Mouse (Mus musculus): ENCODE results near the gene March10.

GRCm38 (mm10) chr11:105315296-105315695 is 141.2 kb downstream of the March10 start:
- TF ChIP-seq POLR2A (IDR thresholded peaks at IDR 0.05; ENCODE audit: insufficient read depth, low read length) (no peak), CTCF (IDR thresholded peaks at IDR 0.05; ENCODE audit: low read depth, low read length) (no peak)

All from ES-Bruce4 (cell line).